Mouse (Mus musculus) MEL (cell line): ENCODE data around the gene Hoxc5. TPM values are rescaled to one million over a fixed set of nuclear protein-coding genes. Genes with fewer than 3 reads are reported as not detected.

ENCODE experiments used
- DNase-seq: peaks from one replicate; pipeline ENCODE4 v3.0.0; 2011; ENCODE audit warnings: low read depth, low spot score
- H3K27ac ChIP-seq: 2 replicates; pipeline ENCODE4 v1.5.1; 2012; ENCODE audit warnings: low read depth, mild to moderate bottlenecking, control low read depth, low read length, moderate library complexity; ENCODE audit not compliant: control insufficient read depth
- H3K27me3 ChIP-seq, 2 experiments: fragments of 150-350 bp in 1 of 2; sonication (generic) in 1 of 2; 2 replicates each; pipeline ENCODE4 v1.6.1; 2012; ENCODE audit warnings: low read length in 2 of 2, mild to moderate bottlenecking in 2 of 2, improper control_type of control experiment in 1 of 2, moderate library complexity in 1 of 2; ENCODE audit not compliant: insufficient read depth in 2 of 2, control insufficient read depth in 1 of 2
- H3K36me3 ChIP-seq, 2 experiments: 2 replicates each; pipeline ENCODE4 v1.6.1; 2012 to 2014; ENCODE audit warnings: low read length in 2 of 2, improper control_type of control experiment in 1 of 2, inconsistent platforms in 1 of 2, mild to moderate bottlenecking in 1 of 2; ENCODE audit not compliant: insufficient read depth in 2 of 2, control insufficient read depth in 1 of 2
- H3K4me1 ChIP-seq, 2 experiments: fragments of 150-350 bp in 1 of 2; sonication (generic) in 1 of 2; 2 replicates each; pipeline ENCODE4 v1.6.1; 2012; ENCODE audit warnings: low read length in 2 of 2, improper control_type of control experiment in 1 of 2, mild to moderate bottlenecking in 1 of 2; ENCODE audit not compliant: insufficient read depth in 2 of 2, control insufficient read depth in 1 of 2
- H3K4me3 ChIP-seq, 2 experiments: fragments of 150-350 bp in 1 of 2; sonication (generic) in 1 of 2; 2 replicates each; pipeline ENCODE4 v1.5.1; 2012; ENCODE audit warnings: low read depth in 2 of 2, low read length in 2 of 2, mild to moderate bottlenecking in 2 of 2, moderate library complexity in 2 of 2, control low read depth in 1 of 2, improper control_type of control experiment in 1 of 2; ENCODE audit not compliant: control insufficient read depth in 1 of 2, insufficient read depth in 1 of 2
- H3K79me2 ChIP-seq: 2 replicates; pipeline ENCODE4 v1.6.1; 2012; ENCODE audit warnings: mild to moderate bottlenecking, low read length, moderate library complexity; ENCODE audit not compliant: control insufficient read depth, poor library complexity, insufficient read depth
- H3K9ac ChIP-seq: 2 replicates; pipeline ENCODE4 v1.6.1; 2012; ENCODE audit warnings: low read depth, mild to moderate bottlenecking, control low read depth, low read length, moderate library complexity; ENCODE audit not compliant: control insufficient read depth, poor library complexity, severe bottlenecking
- H3K9me3 ChIP-seq: fragments of 150-350 bp; sonication (generic); replicated peaks from 2 replicates; pipeline ENCODE4 v1.6.1; 2012; ENCODE audit warnings: mild to moderate bottlenecking, low read length, improper control_type of control experiment, moderate library complexity; ENCODE audit not compliant: insufficient read depth
- BHLHE40 ChIP-seq: IDR thresholded peaks from 2 replicates; pipeline ENCODE4 v1.6.1; 2012; ENCODE audit warnings: low read depth, mild to moderate bottlenecking, inconsistent platforms, low read length, improper control_type of control experiment, borderline replicate concordance
- CHD2 ChIP-seq: IDR thresholded peaks from 2 replicates; pipeline ENCODE4 v1.6.1; 2011; ENCODE audit warnings: low read length, improper control_type of control experiment
- E2F4 ChIP-seq: IDR thresholded peaks from 2 replicates; pipeline ENCODE4 v1.6.1; 2011; ENCODE audit warnings: low read depth, low read length, improper control_type of control experiment, borderline replicate concordance
- ETS1 ChIP-seq: IDR thresholded peaks from 2 replicates; pipeline ENCODE4 v1.6.1; 2012; ENCODE audit warnings: low read depth, mild to moderate bottlenecking, inconsistent platforms, low read length, improper control_type of control experiment, moderate library complexity
- GATA1 ChIP-seq: IDR thresholded peaks from 2 replicates; pipeline ENCODE4 v1.6.1; 2011; ENCODE audit warnings: low read depth, low read length, improper control_type of control experiment
- JUND ChIP-seq: IDR thresholded peaks from 2 replicates; pipeline ENCODE4 v1.6.1; 2011; ENCODE audit warnings: low read depth, mild to moderate bottlenecking, improper control_type of control experiment, low read length
- KAT2A ChIP-seq: conservative IDR thresholded peaks from 2 replicates; pipeline ENCODE4 v1.6.1; 2012; ENCODE audit warnings: low read depth, low read length, improper control_type of control experiment, inconsistent platforms
- MAX ChIP-seq: IDR thresholded peaks from 2 replicates; pipeline ENCODE4 v1.6.1; 2011; ENCODE audit warnings: low read length, improper control_type of control experiment
- MAZ ChIP-seq: IDR thresholded peaks from 2 replicates; pipeline ENCODE4 v1.6.1; 2012; ENCODE audit warnings: low read depth, mild to moderate bottlenecking, inconsistent platforms, low read length, improper control_type of control experiment
- MEF2A ChIP-seq: IDR thresholded peaks from 2 replicates; pipeline ENCODE4 v1.6.1; 2014; ENCODE audit warnings: low read depth, mild to moderate bottlenecking, inconsistent platforms, low read length, improper control_type of control experiment; ENCODE audit not compliant: poor library complexity, insufficient replicate concordance, severe bottlenecking; ENCODE audit errors: extremely low read depth
- MYC ChIP-seq: IDR thresholded peaks from 2 replicates; pipeline ENCODE4 v1.6.1; 2011; ENCODE audit warnings: low read depth, mild to moderate bottlenecking, low read length, improper control_type of control experiment, moderate library complexity
- NELFE ChIP-seq: IDR thresholded peaks from 2 replicates; pipeline ENCODE4 v1.6.1; 2011; ENCODE audit warnings: low read depth, low read length, improper control_type of control experiment
- NRF1 ChIP-seq: IDR thresholded peaks from 2 replicates; pipeline ENCODE4 v1.6.1; 2014; ENCODE audit warnings: low read depth, mild to moderate bottlenecking, inconsistent platforms, low read length, improper control_type of control experiment, moderate library complexity; ENCODE audit not compliant: poor library complexity, insufficient read depth, severe bottlenecking
- POLR2AphosphoS2 ChIP-seq: IDR thresholded peaks from 2 replicates; pipeline ENCODE4 v1.6.1; 2011; ENCODE audit warnings: low read length, improper control_type of control experiment
- POLR2AphosphoS5 ChIP-seq: IDR thresholded peaks from 2 replicates; pipeline ENCODE4 v1.6.1; 2012; ENCODE audit warnings: low read depth, borderline replicate concordance, mild to moderate bottlenecking, inconsistent platforms, low read length, moderate library complexity, mixed read lengths
- RCOR1 ChIP-seq: IDR thresholded peaks from 2 replicates; pipeline ENCODE4 v1.6.1; 2012; ENCODE audit warnings: low read depth, mild to moderate bottlenecking, inconsistent platforms, low read length, improper control_type of control experiment
- SIN3A ChIP-seq: IDR thresholded peaks from 2 replicates; pipeline ENCODE4 v1.6.1; 2012; ENCODE audit warnings: low read length, improper control_type of control experiment, inconsistent platforms
- SMC3 ChIP-seq: IDR thresholded peaks from 2 replicates; pipeline ENCODE4 v1.6.1; 2011; ENCODE audit warnings: low read depth, low read length, improper control_type of control experiment
- TAL1 ChIP-seq: IDR thresholded peaks from 2 replicates; pipeline ENCODE4 v1.6.1; 2012; ENCODE audit warnings: mild to moderate bottlenecking, inconsistent platforms, low read length, moderate library complexity, mixed read lengths
- TBP ChIP-seq: IDR thresholded peaks from 2 replicates; pipeline ENCODE4 v1.8.0; 2011; ENCODE audit warnings: low read depth, low read length, improper control_type of control experiment
- USF1 ChIP-seq: IDR thresholded peaks from 2 replicates; pipeline ENCODE4 v1.6.1; 2014; ENCODE audit warnings: low read depth, mild to moderate bottlenecking, inconsistent platforms, low read length, improper control_type of control experiment, moderate library complexity
- ZNF384 ChIP-seq: IDR thresholded peaks from 2 replicates; pipeline ENCODE4 v1.6.1; 2012; ENCODE audit warnings: low read depth, mild to moderate bottlenecking, inconsistent platforms, low read length, improper control_type of control experiment
- polyA plus RNA-seq, 2 experiments: library from polyadenylated mRNA; stranded (reverse) in 1 of 2; unstranded in 1 of 2; fragments of >175 nt in 1 of 2; fragments of >200 nt in 1 of 2; gene quantifications; 2 replicates each; pipeline versions ENCODE4 v1.2.1 to v1.2.4; 2012; ENCODE audit warnings: low replicate concordance in 2 of 2, low read depth in 1 of 2; ENCODE audit not compliant: insufficient read length in 2 of 2, insufficient read depth in 1 of 2, missing spikeins in 1 of 2
- total RNA-seq: library from RNA; depleted of rRNA; stranded (reverse); fragments of 300-350 nt; gene quantifications from 2 replicates; pipeline ENCODE4 v1.2.3, GENCODE M21; 2012

Hoxc5 gene
- total and polyA plus RNA-seq, 3 experiments, result 0.46 to 3.0 TPM; not detected in 1

DNA sequence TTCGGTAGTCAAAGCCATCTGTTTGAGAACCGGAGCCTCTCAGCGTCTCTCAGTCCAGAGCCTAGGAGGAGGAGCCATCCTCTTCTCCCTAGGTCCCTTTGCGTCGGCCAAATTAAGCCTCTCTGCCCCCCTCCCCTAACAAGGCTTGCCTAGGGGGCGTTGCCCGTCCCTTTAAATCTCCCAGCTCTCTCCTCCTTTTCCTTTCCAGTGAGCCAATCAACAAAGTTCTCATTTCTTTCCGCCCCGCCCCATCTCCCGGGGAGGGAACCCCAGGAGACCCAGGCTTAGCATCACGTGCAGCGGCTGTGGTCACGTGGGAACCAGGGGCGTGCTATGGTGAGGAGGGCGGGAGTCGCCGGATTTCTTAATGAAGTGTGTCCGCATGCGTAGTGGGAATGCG is 46.6 kb upstream of the Hoxc5 start:
- Histone ChIP-seq H3K79me2 (no peaks in the 10 kb centered on the region), H3K9me3 (no peaks in the 10 kb centered on the region), H3K9ac (no peak overlapping the region), H3K27me3 (peaks cover 13 to 26% of the 10 kb centered on the region in 2 experiments), H3K4me1 (no peaks in the 10 kb centered on the region), H3K4me3 (no peak overlapping the region), H3K27ac (no peak overlapping the region), H3K36me3 (no peaks in the 10 kb centered on the region)
- no peak for DNase-seq
- TF ChIP-seq GATA1, result no peak

DNA sequence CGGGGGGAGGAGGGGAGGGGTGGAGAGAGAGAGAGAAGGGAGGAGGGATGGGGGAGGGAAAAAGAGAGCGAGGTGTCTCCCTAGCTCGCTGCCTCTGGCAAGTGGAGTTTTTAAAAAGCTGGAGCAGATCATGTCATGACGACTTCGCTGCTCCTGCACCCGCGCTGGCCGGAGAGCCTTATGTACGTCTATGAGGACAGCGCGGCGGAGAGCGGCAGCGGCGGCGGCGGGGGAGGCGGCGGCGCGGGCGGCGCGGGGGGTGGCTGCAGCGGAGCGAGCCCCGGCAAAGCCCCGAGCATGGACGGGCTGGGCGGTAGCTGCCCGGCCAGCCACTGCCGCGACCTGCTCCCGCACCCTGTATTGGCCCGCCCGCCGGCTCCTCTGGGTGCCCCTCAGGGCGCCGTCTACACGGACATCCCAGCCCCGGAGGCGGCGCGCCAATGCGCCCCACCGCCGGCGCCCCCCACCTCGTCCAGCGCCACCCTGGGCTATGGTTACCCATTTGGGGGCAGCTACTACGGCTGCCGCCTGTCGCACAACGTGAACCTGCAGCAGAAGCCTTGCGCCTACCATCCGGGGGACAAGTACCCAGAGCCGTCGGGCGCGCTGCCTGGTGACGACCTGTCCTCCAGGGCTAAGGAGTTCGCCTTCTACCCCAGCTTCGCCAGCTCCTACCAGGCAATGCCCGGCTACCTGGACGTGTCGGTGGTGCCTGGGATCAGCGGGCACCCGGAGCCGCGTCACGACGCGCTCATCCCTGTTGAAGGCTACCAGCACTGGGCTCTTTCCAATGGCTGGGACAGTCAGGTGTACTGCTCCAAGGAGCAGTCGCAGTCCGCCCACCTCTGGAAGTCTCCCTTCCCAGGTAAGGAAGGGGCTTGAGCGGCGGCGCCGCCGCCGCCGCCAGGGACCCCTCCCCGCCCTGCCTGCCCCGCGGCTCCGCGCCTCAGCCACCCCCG is 45.9 kb upstream of the Hoxc5 start, which contains the start of gene Hoxc13:
Gene Hoxc13, plus strand, starts transcription at position 51 of the 959 bp plus-strand sequence.
- H3K9me3 ChIP-seq, result no peaks in the 10 kb centered on the region
- DNase-seq, result no peak
- H3K27ac ChIP-seq, result no peak within 1 kb of the TSS
- H3K4me3 ChIP-seq, result no peak within 1 kb of the TSS
- no peaks in the 10 kb centered on the region for H3K4me1 ChIP-seq
- no peaks in the 10 kb centered on the region for H3K36me3 ChIP-seq
- TF ChIP-seq SMC3 (no peak), NRF1 (no peak), E2F4 (no peak), MAX (no peak), ETS1 (no peak), POLR2AphosphoS2 (no peak)
- TF ChIP-seq, all 39 proteins: peak for 0
- no peaks in the 10 kb centered on the region for H3K79me2 ChIP-seq
- H3K27me3 ChIP-seq, result peaks cover 13 to 29% of the 10 kb centered on the region in 2 experiments
- no peak within 1 kb of the TSS for H3K9ac ChIP-seq

DNA sequence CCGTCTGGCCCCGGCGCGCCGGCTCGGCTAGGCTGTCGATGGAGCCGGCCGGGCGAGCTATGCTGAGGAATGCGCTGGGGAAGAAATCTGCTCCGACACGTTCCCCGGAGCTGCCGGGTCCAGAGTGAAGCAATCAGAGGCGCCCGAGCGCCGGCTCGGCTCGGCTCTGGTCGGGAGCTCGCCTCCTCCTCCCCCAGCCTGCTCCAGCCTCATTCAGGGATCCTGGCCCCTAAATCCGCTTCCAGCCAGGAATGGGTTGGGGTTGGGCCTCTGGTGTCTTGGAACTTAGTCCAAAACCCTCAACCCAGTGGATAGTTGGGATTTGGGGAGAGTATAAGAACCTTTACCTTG is 45.3 kb upstream of the Hoxc5 start:
- H3K9ac ChIP-seq, result no peak overlapping the region
- no peak for TF ChIP-seq MYC
- no peak for TF ChIP-seq JUND
- no peak for TF ChIP-seq SIN3A
- TF ChIP-seq NELFE, result no peak
- no peak for TF ChIP-seq MEF2A
- no peak for TF ChIP-seq BHLHE40
- TF ChIP-seq CHD2, result no peak
- TF ChIP-seq GATA1, result no peak
- TF ChIP-seq RCOR1, result no peak
- TF ChIP-seq KAT2A, result no peak
- no peak for TF ChIP-seq E2F4
- no peak for TF ChIP-seq NRF1
- TF ChIP-seq TBP, result no peak
- TF ChIP-seq MAX, result no peak
- no peak for TF ChIP-seq TAL1
- no peak for TF ChIP-seq POLR2AphosphoS5
- TF ChIP-seq MAZ, result no peak
- TF ChIP-seq USF1, result no peak
- TF ChIP-seq ZNF384, result no peak
- no peaks in the 10 kb centered on the region for H3K4me1 ChIP-seq
- H3K79me2 ChIP-seq, result no peaks in the 10 kb centered on the region
- H3K36me3 ChIP-seq, result no peaks in the 10 kb centered on the region
- peaks cover 11 to 25% of the 10 kb centered on the region in 2 experiments for H3K27me3 ChIP-seq
- no peak overlapping the region for H3K27ac ChIP-seq
- no peak overlapping the region for H3K4me3 ChIP-seq
- no peak for DNase-seq
- no peaks in the 10 kb centered on the region for H3K9me3 ChIP-seq
